In the genomic region with DNA sequence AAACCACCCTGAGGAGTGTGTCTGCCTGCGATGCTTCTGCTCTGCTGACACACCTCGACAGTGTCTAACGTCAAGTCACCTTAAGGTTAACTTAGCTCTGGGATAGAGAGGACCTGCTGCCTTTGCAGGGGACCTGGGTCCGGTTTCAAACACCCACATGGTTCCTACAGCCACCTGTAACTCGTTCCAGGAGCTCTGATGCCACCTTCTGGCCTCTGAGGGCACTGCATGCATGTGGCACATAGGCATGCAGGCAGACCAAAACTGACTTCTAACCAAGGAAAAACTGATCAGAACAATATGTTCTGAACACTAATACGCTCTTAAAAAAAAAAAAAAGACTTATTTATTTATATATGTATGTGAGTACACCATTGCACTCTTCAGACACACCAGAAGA, we compare ENCODE assay signal across 11 mouse cellular contexts. TPM values are rescaled to one million over a fixed set of nuclear protein-coding genes. Genes with fewer than 3 reads are reported as not detected.
A peak's percentile ranks its signal among the peaks of the same experiment; 100 is the strongest.
DNase-seq lines count a peak whose midpoint lies in the region; ATAC-seq and TF ChIP-seq lines count a peak whose summit lies in the region.
"Had no signal": no experiment of that assay in that cellular context is flagged by ENCODE, and none has a peak within 500 bp of the region (broad histone marks: within the 10 kb centered on the region; RNA-seq: fewer than 3 reads in every experiment).

No protein-coding gene starts in this region.

- H3K27ac ChIP-seq in hindbrain, postnatal 0 days, result no peak overlapping the region
- no peak overlapping the region for H3K27ac ChIP-seq in hindbrain, embryonic 16.5 days (ENCODE audit: low read depth, low read length)
- no peak overlapping the region for H3K27ac ChIP-seq in lung, postnatal 0 days (ENCODE audit: low read length)
- no peak overlapping the region for H3K27ac ChIP-seq in embryonic facial prominence, embryonic 10.5 days (replicated peaks)

- peak; percentile 21 for DNase-seq in hindbrain, postnatal 0 days (ENCODE audit: low spot score)
- DNase-seq in thymus, postnatal 25 days, result peak; percentile 39
- DNase-seq in thymus, adult 18-20 months, result no peak
- DNase-seq in lung, postnatal 0 days (ENCODE audit: low spot score), result no peak
- DNase-seq in embryonic facial prominence, embryonic 10.5 days (ENCODE audit: low spot score), result no peak
- no peak for DNase-seq in urinary bladder, adult 18-20 months (ENCODE audit: low spot score in 2 of 2)
- DNase-seq in ovary, postnatal 14 days (ENCODE audit: low spot score), result no peak
- DNase-seq: gastrocnemius, postnatal 14 days had no signal

- ATAC-seq in hindbrain, postnatal 0 days, result no peak
- ATAC-seq in hindbrain, embryonic 16.5 days, result no peak
- ATAC-seq in lung, postnatal 0 days, result no peak

- H3K4me2 ChIP-seq in hindbrain, postnatal 0 days (ENCODE audit: low read depth, low read length), result no peak overlapping the region
- no peak overlapping the region for H3K4me2 ChIP-seq in hindbrain, embryonic 16.5 days (ENCODE audit: low read length)
- H3K4me2 ChIP-seq in lung, postnatal 0 days (replicated peaks; ENCODE audit: low read depth, low read length), result no peak overlapping the region

- H3K4me3 ChIP-seq in hindbrain, postnatal 0 days (ENCODE audit: low read length), result no peak overlapping the region
- no peak overlapping the region for H3K4me3 ChIP-seq in hindbrain, embryonic 16.5 days (ENCODE audit: low read length)
- H3K4me3 ChIP-seq in lung, postnatal 0 days (ENCODE audit: low read depth, low read length), result no peak overlapping the region
- no peak overlapping the region for H3K4me3 ChIP-seq in embryonic facial prominence, embryonic 10.5 days

- WGBS in hindbrain, postnatal 0 days, result 94% methylated on average over 6 of the region's 6 CpGs
- 94% methylated on average over 6 of the region's 6 CpGs for WGBS in hindbrain, embryonic 16.5 days
- WGBS in lung, postnatal 0 days, result 92% methylated on average over 6 of the region's 6 CpGs
- 89% methylated on average over 6 of the region's 6 CpGs for whole genome bisulfite sequencing in embryonic facial prominence, embryonic 10.5 days

- H3K27me3 ChIP-seq in hindbrain, postnatal 0 days (ENCODE audit: insufficient read depth, low read length), result no peaks in the 10 kb centered on the region
- no peaks in the 10 kb centered on the region for H3K27me3 ChIP-seq in hindbrain, embryonic 16.5 days (replicated peaks; ENCODE audit: control insufficient read depth, insufficient read depth, low read length)
- no peaks in the 10 kb centered on the region for H3K27me3 ChIP-seq in lung, postnatal 0 days (replicated peaks; ENCODE audit: insufficient read depth, low read length)
- no peaks in the 10 kb centered on the region for H3K27me3 ChIP-seq in embryonic facial prominence, embryonic 10.5 days (replicated peaks; ENCODE audit: low read depth, poor library complexity, severe bottlenecking)

- H3K9me3 ChIP-seq in hindbrain, postnatal 0 days (ENCODE audit: low read length), result no peaks in the 10 kb centered on the region
- no peaks in the 10 kb centered on the region for H3K9me3 ChIP-seq in hindbrain, embryonic 16.5 days (ENCODE audit: control insufficient read depth, low read length)
- H3K9me3 ChIP-seq in lung, postnatal 0 days (ENCODE audit: low read length), result no peaks in the 10 kb centered on the region
- peaks cover 9% of the 10 kb centered on the region; the same call in 1 of the 2 replicates for H3K9me3 ChIP-seq in embryonic facial prominence, embryonic 10.5 days

- H3K36me3 ChIP-seq in hindbrain, postnatal 0 days (ENCODE audit: insufficient read depth, low read length), result peaks cover 8% of the 10 kb centered on the region
- peaks cover 15% of the 10 kb centered on the region for H3K36me3 ChIP-seq in hindbrain, embryonic 16.5 days (ENCODE audit: control insufficient read depth, insufficient read depth, low read length)
- H3K36me3 ChIP-seq in lung, postnatal 0 days (ENCODE audit: insufficient read depth, low read length), result peaks cover 10% of the 10 kb centered on the region
- peaks cover 36% of the 10 kb centered on the region for H3K36me3 ChIP-seq in embryonic facial prominence, embryonic 10.5 days (replicated peaks)

- H3K9ac ChIP-seq in hindbrain, postnatal 0 days (replicated peaks; ENCODE audit: low read length), result no peak overlapping the region
- H3K9ac ChIP-seq in hindbrain, embryonic 16.5 days (ENCODE audit: low read depth, low read length), result no peak overlapping the region
- H3K9ac ChIP-seq in lung, postnatal 0 days (replicated peaks; ENCODE audit: low read depth), result no peak overlapping the region

- no peaks in the 10 kb centered on the region for H3K4me1 ChIP-seq in hindbrain, postnatal 0 days (ENCODE audit: insufficient read depth, low read length)
- H3K4me1 ChIP-seq in hindbrain, embryonic 16.5 days (ENCODE audit: control insufficient read depth, insufficient read depth, low read depth, low read length), result no peaks in the 10 kb centered on the region
- H3K4me1 ChIP-seq in lung, postnatal 0 days (ENCODE audit: insufficient read depth, low read depth, low read length), result no peaks in the 10 kb centered on the region
- peaks cover 10% of the 10 kb centered on the region; the same call in 1 of the 2 replicates for H3K4me1 ChIP-seq in embryonic facial prominence, embryonic 10.5 days

- peak; percentile 43; the same call in 1 of the 2 replicates for TF ChIP-seq CTCF in hindbrain, postnatal 0 days (IDR thresholded peaks at IDR 0.05; ENCODE audit: low read depth)
- TF ChIP-seq CTCF in lung, postnatal 0 days (IDR thresholded peaks at IDR 0.05), result peak; percentile 64

- no peak for TF ChIP-seq EP300 in lung, postnatal 0 days (IDR thresholded peaks at IDR 0.05)

RNA-seq across cellular contexts. Expression of gene Rab3ip, which starts 7.5 kb away (rescaled TPM):
- total RNA-seq in hindbrain, postnatal 0 days (2014; rRNA removed), result 130 and 134 TPM in 2 replicates
- 38.7 and 39.9 TPM in 2 replicates for polyA plus RNA-seq in hindbrain, postnatal 0 days (2015; fragmentation: Nextera tagmentation; extraction: Ambion mirVana)
- 45.2 and 46.6 TPM in 2 replicates for polyA plus RNA-seq in hindbrain, embryonic 16.5 days (2015; fragmentation: Nextera tagmentation; extraction: Ambion mirVana)
- 29.5 and 34.2 TPM in 2 replicates for polyA plus RNA-seq in lung, postnatal 0 days (2015; fragmentation: Nextera tagmentation; extraction: Ambion mirVana)
- polyA plus RNA-seq in embryonic facial prominence, embryonic 10.5 days (2016; fragmentation: Nextera tagmentation; extraction: Ambion mirVana), result 36.5 and 37.3 TPM in 2 replicates

RNA-seq across cellular contexts. Expression of gene Gm10271, which starts 29.4 kb away (rescaled TPM):
- total RNA-seq in hindbrain, postnatal 0 days (2014; rRNA removed), result not detected in 2 replicates
- not detected in 2 replicates for polyA plus RNA-seq in hindbrain, postnatal 0 days (2015; fragmentation: Nextera tagmentation; extraction: Ambion mirVana)
- not detected in 2 replicates for polyA plus RNA-seq in hindbrain, embryonic 16.5 days (2015; fragmentation: Nextera tagmentation; extraction: Ambion mirVana)
- polyA plus RNA-seq in lung, postnatal 0 days (2015; fragmentation: Nextera tagmentation; extraction: Ambion mirVana), result not detected in 2 replicates
- polyA plus RNA-seq in embryonic facial prominence, embryonic 10.5 days (2016; fragmentation: Nextera tagmentation; extraction: Ambion mirVana), result not detected in 2 replicates
- total RNA-seq: gastrocnemius, postnatal 14 days; left cerebral cortex, postnatal 25 days; neutrophil, adult 5-6 weeks had no signal

RNA-seq across cellular contexts. Expression of gene Best3, which starts 43.1 kb away (rescaled TPM):
- 0.05 TPM in 1 of 2 replicates, not detected in the other for total RNA-seq in hindbrain, postnatal 0 days (2014; rRNA removed)
- 0.15 and 0.23 TPM in 2 replicates for polyA plus RNA-seq in hindbrain, postnatal 0 days (2015; fragmentation: Nextera tagmentation; extraction: Ambion mirVana)
- polyA plus RNA-seq in hindbrain, embryonic 16.5 days (2015; fragmentation: Nextera tagmentation; extraction: Ambion mirVana), result 0.15 and 0.16 TPM in 2 replicates
- polyA plus RNA-seq in lung, postnatal 0 days (2015; fragmentation: Nextera tagmentation; extraction: Ambion mirVana), result 0.15 and 0.43 TPM in 2 replicates
- 0.09 and 0.33 TPM in 2 replicates for polyA plus RNA-seq in embryonic facial prominence, embryonic 10.5 days (2016; fragmentation: Nextera tagmentation; extraction: Ambion mirVana)
- total RNA-seq: neutrophil, adult 5-6 weeks had no signal

RNA-seq across cellular contexts. Expression of gene Myrfl, which starts 46.3 kb away (rescaled TPM):
- not detected in 2 replicates for total RNA-seq in hindbrain, postnatal 0 days (2014; rRNA removed)
- 0.04 and 0.08 TPM in 2 replicates for polyA plus RNA-seq in hindbrain, postnatal 0 days (2015; fragmentation: Nextera tagmentation; extraction: Ambion mirVana)
- 0.11 and 0.15 TPM in 2 replicates for polyA plus RNA-seq in hindbrain, embryonic 16.5 days (2015; fragmentation: Nextera tagmentation; extraction: Ambion mirVana)
- polyA plus RNA-seq in lung, postnatal 0 days (2015; fragmentation: Nextera tagmentation; extraction: Ambion mirVana), result not detected in 2 replicates
- polyA plus RNA-seq in embryonic facial prominence, embryonic 10.5 days (2016; fragmentation: Nextera tagmentation; extraction: Ambion mirVana), result 0.05 and 0.16 TPM in 2 replicates

Comparison
In these comparisons a context has a peak if more than half of its experiments do, and no peak if none do; other contexts are left out.
1. DNase-seq: peak in hindbrain, postnatal 0 days (single experiment) and thymus, postnatal 25 days (single experiment); none in thymus, adult 18-20 months (0 of 2), lung, postnatal 0 days (single experiment), embryonic facial prominence, embryonic 10.5 days (single experiment), urinary bladder, adult 18-20 months (0 of 2) and ovary, postnatal 14 days (single experiment).